Mouse (Mus musculus) right cerebral cortex, adult 18-20 months (tissue): ENCODE results near the gene Gm17093.
"Not testable (repeated sequence)": the region's sequence is repeated elsewhere in the genome, so short reads cannot be mapped to it uniquely, and the experiment has no call there.

Source experiments
- DNase-seq: peaks from one replicate; pipeline ENCODE4 v3.0.0; 2022; ENCODE audit warnings: mixed read lengths

Gene Gm17093

GRCm38 (mm10) chr14:44517976-44518375, at the start of gene Gm17093:
TSS of gene Gm17093 (plus strand) at chr14:44518276.
- not testable (repeated sequence) for DNase-seq

GRCm38 (mm10) chr14:44492163-44492562, 25.9 kb upstream of the Gm17093 start, which contains the start of gene BC061237:
TSS of gene BC061237 (plus strand) at chr14:44492463.
- not testable (repeated sequence) for DNase-seq

- not testable (repeated sequence) for DNase-seq
Observed at GRCm38 (mm10) chr14:44547961-44548360, 29.9 kb downstream of the Gm17093 start.
